Comparison of ENCODE assay signal across 17 mouse cellular contexts in genomic region chr15:90938469-90938868, GRCm38 (mm10).
"Had no signal": no experiment of that assay in that cellular context is flagged by ENCODE, and none has a peak within 500 bp of the region (broad histone marks: within the 10 kb centered on the region; RNA-seq: fewer than 3 reads in every experiment).

No protein-coding gene starts in this region.

- H3K27me3 ChIP-seq: lung, embryonic 15.5 days; megakaryocyte, embryonic 14.5 days; midbrain, embryonic 13.5 days; midbrain, embryonic 15.5 days; neural tube, embryonic 12.5 days; stomach, embryonic 15.5 days had no signal

- H3K9me3 ChIP-seq: lung, embryonic 15.5 days; midbrain, embryonic 13.5 days; midbrain, embryonic 15.5 days; neural tube, embryonic 12.5 days; stomach, embryonic 15.5 days had no signal

- H3K4me2 ChIP-seq: lung, embryonic 15.5 days; midbrain, embryonic 11.5 days; midbrain, embryonic 13.5 days; midbrain, embryonic 15.5 days; neural tube, embryonic 12.5 days; stomach, embryonic 15.5 days had no signal

- H3K9ac ChIP-seq: lung, embryonic 15.5 days; midbrain, embryonic 13.5 days; midbrain, embryonic 15.5 days; neural tube, embryonic 12.5 days; stomach, embryonic 15.5 days had no signal

- H3K4me3 ChIP-seq: lung, embryonic 15.5 days; megakaryocyte, embryonic 14.5 days; midbrain, embryonic 13.5 days; midbrain, embryonic 15.5 days; neural tube, embryonic 12.5 days; stomach, embryonic 15.5 days had no signal

- ATAC-seq: lung, postnatal 0 days; midbrain, embryonic 13.5 days; midbrain, embryonic 15.5 days had no signal

- DNase-seq: lung, adult 2 months; lung, postnatal 14 days; lung, postnatal 36 days; right cerebral cortex, postnatal 14 days; thymus, adult 2 months; thymus, postnatal 25 days; thymus, postnatal 4 days had no signal

- H3K36me3 ChIP-seq: lung, embryonic 15.5 days had no signal

- H3K4me1 ChIP-seq: megakaryocyte, embryonic 14.5 days; midbrain, embryonic 13.5 days; midbrain, embryonic 15.5 days; neural tube, embryonic 12.5 days; stomach, embryonic 15.5 days had no signal

- H3K27ac ChIP-seq: lung, embryonic 15.5 days; macrophage; midbrain, embryonic 13.5 days; midbrain, embryonic 15.5 days; neural tube, embryonic 12.5 days; stomach, embryonic 15.5 days; stomach, postnatal 0 days had no signal
